Mouse (Mus musculus) MN1 (cell line): Measurements from ENCODE around the gene Rassf8.

Experiments
- DNase-seq: peaks from one replicate; pipeline ENCODE4 v3.0.0-alpha.2; 2016; ENCODE audit warnings: low spot score

Rassf8 gene

DNA sequence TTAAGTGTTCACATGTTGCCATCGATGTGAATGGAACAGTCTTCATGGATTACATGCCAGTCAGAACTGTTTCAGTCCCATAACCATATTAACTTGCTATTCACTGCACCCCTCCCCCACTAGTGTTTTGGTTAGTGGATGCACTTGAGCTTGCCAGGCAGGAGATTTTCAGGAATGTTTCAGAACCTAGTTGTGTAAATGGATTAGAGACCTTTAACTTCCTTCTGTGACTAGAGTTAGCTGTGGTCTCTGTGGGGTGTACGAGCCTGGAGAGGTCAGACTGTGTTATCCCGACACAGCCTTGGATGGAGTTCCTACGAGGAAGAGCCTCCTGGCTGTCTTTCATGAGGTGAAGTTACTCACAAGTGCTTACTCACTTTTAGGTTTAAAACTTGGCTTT is 29.7 kb downstream of the Rassf8 start:
- DNase-seq: no peak

DNA sequence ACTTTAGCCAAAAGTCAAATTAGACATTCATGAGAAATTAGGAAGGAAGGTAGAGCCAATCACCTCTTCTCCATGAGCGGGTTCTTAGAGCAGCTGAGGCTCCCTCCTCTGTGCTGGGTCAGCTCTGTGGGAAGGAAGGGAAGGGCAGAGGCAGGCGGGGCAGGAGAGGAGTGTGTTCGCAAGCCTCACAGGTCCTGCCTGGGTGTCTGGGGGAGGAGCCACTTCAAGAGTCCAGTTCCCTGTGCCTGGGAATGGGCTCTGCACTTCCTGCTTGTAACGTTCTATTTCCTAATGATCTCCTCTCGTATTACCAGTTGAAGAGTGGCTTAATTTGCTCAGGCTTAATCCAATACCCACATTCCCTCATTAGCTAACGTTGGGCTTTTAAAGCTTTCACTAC is 32.8 kb downstream of the Rassf8 start:
- DNase-seq: no peak

DNA sequence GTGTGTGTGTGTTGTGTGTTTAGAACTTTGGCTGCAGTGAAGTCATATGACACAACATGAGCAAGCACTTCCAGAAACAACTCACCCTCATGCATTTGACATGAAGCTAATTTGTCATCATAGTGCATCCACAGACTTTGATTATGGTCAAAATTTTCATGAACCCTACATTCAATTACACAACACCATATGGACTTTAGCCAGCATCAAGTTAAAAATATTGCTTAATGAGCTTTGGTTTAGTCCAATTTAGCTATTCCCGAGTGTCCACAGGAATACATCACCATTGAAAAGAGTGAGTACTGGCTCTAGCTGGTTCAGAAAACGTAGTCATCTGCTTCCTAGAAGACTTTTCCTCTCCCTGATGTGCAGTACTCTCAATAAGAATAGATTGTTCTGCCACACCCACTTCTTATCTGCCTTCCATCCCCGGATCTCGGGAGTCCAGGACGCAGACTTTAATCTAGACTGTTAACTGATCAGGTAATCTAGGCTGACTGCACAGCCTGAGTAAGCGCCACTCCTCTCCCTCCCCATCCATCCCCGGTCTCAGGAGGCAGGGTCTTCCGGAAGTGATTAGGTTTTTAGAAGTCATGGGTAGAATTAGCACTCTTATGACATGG is 33.7 kb downstream of the Rassf8 start:
- DNase-seq: no peak

DNA sequence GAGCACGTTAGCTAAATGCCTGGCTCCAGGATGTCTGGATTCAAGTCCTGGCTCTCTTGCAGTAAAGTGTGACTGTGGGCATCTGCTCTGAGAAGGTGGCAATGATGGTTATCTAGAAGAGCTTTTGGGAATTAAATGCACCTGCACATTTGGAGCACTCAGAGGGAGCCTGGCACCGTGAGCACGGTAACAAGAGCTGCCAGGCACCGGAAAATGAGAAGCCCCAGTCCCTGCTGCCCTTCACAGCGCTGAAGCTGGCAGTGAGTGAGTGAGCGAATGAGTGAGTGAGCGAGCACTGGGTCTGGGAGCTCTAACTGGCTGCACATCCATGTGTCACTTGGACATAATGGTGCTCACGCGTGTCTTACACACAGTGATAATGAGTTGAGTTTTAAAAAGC is 34.7 kb downstream of the Rassf8 start:
- DNase-seq: no peak

DNA sequence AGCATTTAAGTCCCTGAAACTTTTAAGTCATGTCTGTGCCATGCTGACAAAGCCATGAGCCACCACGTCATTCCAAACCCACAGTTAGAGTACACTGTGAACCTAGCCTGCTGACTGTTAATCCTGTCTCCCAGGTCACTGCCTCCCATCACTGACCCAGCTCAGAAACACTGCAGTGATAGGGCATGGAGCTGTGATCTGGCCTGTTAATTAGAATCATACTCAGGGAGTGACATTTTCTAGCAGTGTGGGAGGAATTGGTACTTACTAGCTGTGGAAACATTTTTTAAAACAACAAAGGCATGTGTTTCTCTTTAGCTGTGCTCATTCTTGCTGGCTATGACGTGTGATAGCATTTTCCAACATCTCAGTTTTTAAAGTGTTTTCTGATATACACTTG is 35.4 kb downstream of the Rassf8 start:
- no peak for DNase-seq

DNA sequence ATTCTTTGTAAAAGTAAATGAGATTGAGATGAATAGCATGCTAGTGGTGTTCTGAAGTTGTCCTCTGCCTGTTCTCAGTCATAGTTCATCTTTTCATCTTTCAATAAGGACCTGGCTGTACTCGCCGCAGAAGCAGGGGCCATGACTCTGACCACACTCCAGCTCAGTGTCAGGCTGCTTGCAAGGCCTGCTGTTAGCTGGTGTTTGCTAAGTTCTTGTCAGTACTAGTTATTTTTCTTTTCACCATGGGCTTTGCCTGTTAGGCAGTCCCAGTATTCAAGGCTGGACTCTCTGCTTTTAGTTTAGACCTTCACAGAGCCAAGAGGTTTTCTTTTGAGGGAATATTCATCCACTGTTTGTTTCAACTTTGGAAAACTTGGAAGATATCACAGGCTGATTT is 40.8 kb downstream of the Rassf8 start:
- DNase-seq: no peak

DNA sequence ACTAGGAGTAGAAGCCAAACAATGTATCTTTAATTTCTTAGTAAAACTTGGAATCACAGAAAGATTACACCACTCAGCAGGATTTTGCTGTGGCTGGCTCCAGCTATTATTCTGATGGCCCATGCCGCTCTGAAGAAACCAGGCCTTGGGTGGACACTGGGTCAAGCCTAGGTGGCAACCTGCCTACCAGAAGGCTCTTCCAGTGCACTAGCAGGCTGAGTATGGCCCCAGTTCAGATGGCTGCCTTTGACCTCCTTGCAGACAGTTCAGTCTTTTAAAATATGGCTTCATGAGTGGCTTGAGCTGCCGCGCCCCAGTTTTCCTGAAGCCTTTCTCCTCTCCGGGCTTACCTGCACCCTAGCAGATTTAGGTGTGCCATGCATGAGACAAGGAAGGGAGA is 43.2 kb downstream of the Rassf8 start:
- no peak for DNase-seq

DNA sequence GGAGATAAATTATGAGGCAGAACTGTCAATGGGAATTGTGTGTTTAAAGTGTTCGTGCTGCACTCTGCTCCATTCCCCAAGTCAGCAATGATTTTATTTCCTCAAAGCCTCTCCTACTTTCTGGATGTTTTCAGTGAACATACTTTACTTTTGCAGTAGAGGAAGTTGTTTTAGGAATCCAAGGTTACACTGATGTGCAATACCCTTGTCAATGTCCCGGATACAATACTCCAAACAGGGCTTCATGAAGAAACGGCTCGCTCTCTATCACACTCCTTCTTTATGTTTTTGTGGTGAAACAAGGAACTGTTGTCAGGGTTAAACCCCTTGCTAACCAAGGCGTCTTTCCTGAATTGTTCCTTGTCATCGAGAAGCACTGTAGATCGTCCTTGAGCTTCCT is 45.8 kb downstream of the Rassf8 start:
- no peak for DNase-seq

DNA sequence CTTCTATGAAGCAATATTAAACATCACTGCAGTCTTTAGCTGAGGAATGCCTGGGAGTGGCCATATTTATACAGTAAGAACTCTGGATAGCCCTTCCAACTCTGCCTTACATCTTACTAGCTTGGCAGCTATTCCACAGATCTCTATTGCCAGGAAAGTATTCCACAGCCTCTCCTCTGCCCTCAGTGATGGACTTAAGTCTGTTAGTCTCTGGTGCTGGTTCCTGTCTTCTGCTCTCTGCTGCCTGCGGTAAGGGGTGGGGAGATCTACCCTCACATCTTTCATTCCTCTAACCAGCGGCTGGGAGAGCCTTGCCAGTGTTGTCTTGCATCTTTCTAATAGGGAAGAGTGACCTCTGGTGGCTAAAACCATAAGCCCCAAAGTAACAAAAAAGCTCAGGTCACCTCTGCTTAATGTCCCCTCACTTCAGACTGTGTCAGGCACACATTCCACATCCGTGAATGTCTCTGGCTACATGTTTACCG is 46.6 kb downstream of the Rassf8 start:
- DNase-seq: peak; percentile 80

DNA sequence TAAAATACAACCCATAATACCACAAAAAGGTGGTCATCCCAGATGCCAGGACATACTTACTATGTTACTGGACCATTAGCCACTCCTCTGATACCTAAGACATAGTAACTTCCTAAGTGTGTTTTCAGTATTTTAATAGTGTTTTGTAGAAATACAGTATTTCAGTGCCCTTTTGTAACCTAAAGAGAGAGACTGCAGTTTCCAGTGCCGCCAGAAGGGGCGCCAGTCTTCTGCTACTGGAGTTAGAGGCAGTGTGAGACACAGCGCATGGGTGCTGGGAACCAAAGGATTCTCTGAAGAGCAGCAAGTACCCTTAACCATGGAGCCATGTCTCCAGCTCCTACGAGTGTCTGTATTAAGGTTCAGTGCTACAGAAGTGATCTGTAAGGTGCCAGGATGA is 48.1 kb downstream of the Rassf8 start:
- no peak for DNase-seq

DNA sequence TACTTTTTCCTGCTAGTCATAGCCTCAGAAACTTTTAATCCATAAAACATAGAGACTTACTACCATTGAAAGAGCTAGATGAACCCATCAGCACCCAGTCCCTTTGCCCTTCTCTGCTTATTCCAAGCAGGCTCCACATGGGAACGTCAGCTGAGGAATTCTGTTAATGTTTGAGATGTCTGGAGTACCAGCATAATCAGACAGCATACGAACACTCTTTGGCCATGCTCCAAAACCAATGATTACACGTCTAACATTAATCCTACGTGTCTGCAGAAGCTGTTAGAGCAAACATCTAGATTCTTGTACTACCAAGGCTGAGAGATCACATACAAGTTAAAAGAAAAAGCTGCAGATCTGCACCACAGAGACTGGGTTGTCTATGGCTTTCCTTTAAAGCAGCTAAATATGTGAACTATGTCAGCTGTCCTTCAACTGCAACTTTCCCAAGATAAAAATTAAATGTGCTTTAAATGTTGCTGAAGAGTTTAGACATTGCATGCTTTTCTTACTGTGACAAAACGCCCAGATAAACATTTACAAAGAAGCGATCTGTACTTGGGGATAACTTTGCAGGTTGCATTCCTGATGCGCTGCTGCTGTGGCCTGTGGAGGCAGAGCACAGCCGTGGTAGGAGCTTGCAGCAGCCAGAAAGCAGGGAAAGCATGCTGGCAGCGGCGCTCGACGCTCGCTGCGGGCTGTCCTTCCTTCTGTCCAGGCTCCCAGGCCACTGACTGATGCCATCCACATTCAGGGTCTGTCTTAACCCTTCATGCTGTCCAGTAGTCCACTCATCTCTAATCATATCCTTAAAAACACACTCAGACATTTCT is 49.9 kb downstream of the Rassf8 start:
- DNase-seq: no peak

DNA sequence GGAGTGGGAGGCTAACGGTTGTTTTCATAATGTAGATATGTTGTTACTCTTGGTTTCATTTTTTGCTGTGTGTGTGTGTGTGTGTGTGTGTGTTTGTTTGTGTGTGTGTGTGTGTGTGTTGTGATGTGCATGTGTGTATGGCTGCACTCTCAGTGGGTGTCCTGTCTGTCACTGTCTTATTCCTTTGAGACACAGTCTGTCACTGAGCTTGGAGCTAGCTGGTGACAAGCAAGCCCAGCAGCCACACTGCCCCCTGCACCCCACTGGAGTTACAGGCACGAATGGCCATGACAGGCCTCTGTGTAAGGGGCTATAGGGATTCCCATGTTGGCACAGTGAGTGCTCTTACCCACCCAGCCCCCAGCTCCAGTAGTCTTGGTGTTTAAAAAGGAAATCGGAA is 51.1 kb downstream of the Rassf8 start:
- DNase-seq: no peak

DNA sequence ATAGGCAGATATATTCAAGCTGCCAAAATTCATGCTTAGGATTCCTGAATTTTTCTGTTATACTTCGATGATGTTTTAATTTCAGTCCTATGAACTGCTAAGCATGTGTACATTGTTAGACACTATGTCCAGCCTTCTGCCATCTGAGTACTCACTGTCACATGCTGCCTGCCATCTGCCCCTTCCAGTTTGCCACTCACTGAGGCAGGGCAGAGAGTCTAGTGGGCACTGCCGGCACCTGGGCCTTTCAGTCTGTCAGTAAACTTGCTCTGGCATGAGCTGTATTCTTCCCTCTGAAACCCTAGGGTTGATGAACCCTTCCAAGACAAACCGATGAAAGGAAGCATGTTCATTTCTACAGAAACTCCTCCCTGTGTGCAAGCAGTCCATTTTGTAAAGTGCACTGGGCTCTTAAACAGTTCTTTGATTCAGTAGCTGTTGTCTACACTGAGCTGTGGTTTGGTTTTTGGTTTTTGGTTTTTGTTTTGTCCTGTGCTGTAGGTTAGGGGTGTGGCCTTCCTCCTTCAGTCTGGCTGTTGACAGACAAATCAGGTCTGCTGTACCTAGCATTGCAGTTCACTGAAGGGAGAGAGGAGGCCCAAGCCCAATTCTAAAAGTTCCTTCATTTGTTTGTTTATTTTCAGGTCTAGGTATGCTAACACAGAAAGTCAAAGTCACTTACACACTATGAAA is 55.4 kb downstream of the Rassf8 start:
- DNase-seq: no peak

DNA sequence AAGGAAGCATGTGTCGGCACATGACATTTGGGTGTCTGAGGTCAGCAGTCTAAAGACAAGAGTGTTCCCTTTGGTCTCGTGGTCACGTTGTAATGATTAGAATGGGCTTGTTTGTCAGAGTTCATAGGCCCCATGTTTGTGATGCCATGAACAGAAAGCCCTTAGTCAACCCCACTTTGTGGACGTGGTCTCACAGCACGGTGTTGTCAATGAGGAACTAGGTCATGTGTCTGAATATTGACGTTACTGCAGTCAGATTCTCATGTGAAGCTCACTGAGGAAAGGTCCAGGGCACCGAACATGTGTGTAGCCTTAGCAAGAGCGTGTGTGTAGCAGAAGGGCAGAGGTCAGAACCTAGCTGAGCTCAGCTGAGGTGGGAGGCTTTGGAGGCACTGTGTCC is 56.3 kb downstream of the Rassf8 start:
- DNase-seq: no peak

DNA sequence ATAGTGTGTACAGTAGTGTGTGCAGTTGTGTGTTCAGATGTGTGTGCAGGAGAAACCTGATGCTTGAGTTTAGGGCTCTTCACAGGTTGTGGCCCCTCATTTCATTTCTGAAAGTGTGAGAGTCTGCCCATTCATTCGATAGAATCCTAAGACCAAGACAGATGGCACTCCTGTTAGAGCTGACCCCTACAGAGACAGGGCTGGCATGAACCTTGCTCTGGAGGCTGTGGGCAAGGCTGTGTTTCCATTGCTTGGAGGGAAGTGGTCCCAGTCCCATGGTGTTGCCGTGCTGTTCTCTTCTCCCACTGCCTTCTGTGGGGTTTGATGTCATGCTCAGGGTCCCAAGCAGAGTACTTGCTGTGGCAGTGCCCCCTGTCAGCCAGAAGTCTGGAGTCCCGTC is 57.7 kb downstream of the Rassf8 start:
- no peak for DNase-seq

DNA sequence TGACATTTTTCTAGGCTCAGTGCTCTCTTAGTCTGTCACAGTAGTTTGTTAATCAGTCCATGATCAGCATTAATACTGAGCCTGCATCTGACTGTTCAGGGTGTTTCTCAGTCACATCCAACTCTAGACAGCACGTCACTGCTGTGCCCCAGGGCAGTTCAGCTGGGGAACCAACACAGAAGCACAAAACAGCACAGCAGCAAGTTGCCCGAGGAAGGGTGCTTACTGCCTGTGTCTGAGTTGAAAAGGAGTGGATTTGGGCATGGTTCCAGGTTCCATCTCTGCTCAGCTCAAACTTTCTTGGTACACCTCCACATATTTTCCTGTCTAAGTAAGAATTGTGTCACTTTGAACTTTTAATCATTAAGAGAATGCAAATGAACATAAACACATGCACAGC is 60.2 kb downstream of the Rassf8 start:
- DNase-seq: no peak

DNA sequence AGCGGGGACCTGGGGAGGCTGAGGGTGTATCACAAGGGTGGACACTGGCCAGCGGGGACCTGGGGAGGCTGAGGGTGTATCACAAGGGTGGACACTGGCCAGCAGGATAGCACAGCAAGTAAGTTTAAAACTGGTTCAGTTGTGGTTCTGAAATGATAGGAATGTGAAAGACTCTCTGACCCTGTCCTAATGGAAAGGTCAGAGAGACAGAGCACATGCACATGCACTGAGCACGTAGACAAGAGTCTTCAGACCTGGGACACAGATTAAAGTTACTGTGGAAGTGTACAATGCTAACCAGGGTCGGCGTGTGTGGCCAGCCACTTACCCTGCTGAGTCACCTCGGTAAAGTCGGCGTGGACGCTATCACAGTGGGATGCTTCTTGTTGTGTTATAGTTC is 61.4 kb downstream of the Rassf8 start:
- no peak for DNase-seq

DNA sequence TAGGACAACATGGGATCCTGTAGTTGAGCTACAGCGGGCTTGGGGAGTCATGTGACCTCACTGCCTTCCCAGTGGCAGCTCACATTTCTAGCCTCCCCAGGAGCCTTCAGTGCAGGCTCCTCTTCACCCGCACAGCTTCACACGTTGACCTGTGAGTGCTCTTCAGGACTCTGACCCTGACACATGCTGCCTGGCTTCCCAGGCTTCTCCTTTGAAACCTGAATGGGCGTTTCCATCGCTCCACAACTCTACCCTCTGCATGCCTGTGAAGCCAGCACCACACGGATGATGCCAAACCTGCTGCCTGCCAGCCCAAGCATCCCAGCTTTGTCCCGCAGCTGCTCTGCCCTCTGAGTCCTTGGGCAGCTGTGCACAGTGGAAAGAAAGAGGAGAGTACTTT is 63.0 kb downstream of the Rassf8 start:
- no peak for DNase-seq

DNA sequence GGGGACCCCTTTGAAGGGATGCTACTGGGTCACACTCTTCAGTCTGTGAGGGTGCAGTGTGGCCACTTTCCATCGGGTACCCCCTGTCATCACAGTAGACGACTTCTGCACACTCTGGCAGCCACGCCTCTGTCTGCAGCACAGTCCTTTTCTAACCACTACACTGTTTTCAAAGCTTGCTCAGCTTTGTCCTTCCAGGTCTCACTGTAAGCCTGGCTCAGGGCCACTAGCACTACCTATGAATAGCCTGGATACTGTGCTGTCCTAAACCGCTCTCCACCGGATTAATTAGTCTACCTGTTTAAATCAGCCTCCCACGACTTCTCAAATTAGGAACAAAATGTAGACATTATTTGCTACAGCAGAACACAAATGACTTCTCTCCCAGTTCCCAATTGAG is 63.5 kb downstream of the Rassf8 start:
- no peak for DNase-seq

DNA sequence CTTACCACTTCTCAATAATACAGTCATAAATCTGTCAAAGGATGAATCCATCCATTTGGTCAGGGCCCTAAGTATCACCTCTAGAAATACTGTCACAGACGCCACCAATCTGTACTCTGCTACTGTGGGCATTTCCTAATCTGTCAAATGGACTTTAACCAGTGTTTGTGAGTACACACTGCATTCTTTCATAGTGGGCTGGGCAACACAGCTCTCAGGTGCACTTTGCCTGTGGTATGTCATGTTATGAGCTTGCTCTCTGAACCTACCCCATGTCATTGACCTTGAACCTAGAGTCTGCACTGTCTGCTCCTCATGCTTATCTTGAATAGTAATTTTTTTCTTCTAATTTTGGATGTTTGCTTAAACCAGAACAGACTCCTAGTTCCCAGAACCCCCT is 64.6 kb downstream of the Rassf8 start:
- DNase-seq: no peak

DNA sequence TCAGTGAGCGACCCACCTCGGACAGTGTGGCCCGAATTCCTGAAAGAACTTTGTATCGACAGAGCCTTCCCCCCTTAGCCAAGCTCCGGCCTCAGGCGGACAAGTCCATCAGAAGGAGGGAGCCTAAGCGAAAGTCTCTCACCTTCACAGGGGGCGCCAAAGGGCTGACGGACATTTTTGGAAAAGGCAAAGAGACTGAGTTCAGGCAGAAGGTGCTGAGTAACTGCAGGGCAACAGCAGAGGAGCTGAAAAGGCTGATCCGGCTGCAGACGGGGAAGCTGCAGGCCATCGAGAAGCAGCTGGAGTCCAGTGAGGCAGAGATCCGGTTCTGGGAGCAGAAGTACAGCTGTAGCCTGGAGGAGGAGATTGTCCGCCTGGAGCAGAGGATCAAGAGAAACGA is 68.7 kb downstream of the Rassf8 start:
- DNase-seq: no peak

DNA sequence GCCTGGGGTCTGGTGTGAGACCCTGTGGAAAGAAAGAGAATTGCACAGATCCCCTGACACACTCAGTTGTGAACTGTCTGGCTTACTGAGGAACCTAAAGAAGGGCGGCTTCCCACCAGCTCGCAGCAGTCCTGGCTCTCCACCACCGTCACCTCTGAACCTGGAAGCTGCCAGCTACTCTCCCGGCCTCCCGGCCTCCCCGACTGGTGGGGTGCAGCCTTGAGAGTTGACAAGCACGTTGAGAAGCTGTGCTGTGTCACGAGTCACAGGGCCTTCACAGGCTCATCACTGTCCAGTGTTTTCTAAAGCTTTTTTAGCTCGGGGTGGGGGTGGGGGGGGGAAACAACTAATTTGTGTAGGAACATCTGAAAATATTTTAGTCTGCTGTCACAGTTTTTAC is 72.6 kb downstream of the Rassf8 start:
- DNase-seq: no peak

DNA sequence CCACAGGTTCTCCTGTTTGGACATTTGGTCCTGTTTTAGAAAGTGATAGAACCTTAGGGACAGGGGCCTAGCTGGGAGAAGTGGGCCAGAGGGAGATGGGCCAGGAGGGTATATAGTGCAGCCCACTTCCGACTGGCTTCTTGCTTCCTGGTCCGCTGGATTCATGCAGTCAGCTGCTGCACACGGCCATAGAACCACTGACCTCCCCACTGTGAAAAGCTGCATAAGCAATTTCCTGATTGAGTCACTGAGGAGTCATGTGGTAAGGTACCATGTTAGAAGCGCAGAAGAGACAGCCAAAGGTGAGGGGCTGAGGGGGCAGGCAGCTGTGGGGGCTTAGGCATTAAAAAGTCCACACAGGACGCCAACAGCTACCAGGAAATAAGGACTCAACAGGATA is 75.7 kb downstream of the Rassf8 start:
- no peak for DNase-seq
